Mouse (Mus musculus) ES-E14 (cell line): ENCODE measurements at regions not wholly inside any gene's neighbourhood (a gene's known extent, or its start where the extent isn't known, plus 50 kb on each side); places are given as distances from the start of the nearest gene placed in this dataset.

Source experiments
- CHD2 ChIP-seq: IDR thresholded peaks from 2 replicates; pipeline ENCODE4 v1.6.1; 2014; ENCODE audit warnings: mild to moderate bottlenecking, low read depth, low read length, inconsistent platforms
- HCFC1 ChIP-seq: IDR thresholded peaks from 2 replicates; pipeline ENCODE4 v1.6.1; 2012; ENCODE audit warnings: low read length, inconsistent platforms, borderline replicate concordance; ENCODE audit not compliant: insufficient read depth
- ZC3H11A ChIP-seq: IDR thresholded peaks from 2 replicates; pipeline ENCODE4 v1.6.1; 2012; ENCODE audit warnings: low read depth, mild to moderate bottlenecking, inconsistent platforms, low read length, borderline replicate concordance

DNA sequence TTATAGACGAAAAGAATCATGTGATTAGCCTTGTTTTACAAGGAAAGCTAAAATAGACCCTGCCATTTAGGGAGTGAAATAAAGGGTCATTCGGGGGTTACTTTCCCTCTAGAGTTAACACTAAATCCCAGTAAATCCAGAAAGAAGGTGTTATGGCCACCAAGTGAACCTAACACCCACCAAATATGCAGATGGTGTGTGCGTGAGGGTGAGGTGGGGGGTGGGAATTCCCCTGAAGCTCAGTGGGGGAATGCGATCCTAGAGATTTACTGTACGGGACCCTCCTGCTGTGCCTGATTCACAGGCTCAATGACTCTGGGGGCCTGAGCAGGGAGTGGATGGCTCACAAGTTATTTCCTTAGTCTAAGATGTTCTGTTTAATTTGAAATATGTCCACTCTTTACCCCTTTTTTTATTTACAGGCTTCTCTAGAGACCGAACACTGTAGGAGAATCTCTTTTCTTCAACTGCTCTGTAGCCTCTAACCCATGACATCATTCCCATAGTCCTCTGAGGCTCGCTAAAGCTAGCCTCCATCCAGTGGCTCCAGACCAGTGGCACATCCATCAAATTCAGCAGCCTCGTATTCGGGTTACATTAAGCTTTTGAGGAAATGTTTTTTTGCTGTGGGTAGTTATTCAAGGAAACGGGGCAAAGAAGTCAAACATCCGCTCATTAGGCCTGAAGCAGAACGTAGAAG is 265.0 kb downstream of the C1d start:
- TF ChIP-seq ZC3H11A = no peak
- TF ChIP-seq HCFC1 = no peak
- no peak for TF ChIP-seq CHD2
